ENCODE assay signal across 1 mouse cellular context in the genomic region with DNA sequence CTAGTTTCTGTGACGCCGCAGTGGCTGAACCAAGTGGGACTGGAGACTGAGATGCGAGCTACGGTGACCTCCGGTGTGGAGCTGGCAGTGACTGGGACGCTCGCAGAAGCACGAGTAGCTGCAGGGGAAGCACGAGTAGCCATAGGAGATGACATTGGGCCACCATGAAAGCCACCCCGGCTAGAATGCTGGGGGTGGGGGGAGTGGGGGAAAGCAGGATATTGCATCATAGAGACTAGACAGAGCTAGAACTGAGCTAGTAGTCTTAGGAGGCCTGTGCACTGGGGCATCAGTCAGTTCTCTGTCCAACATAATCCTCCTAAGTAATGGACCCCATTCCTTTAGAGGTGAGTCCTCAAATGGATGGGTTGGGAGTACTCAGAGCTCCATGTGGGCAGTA.
TF ChIP-seq lines count a peak whose summit lies in the region.

No protein-coding gene starts in this region.

TF ChIP-seq in ES-E14, 5 proteins besides CTCF, POLR2A, EP300 and RAD21:
- TF ChIP-seq ZNF384 (IDR thresholded peaks at IDR 0.05; ENCODE audit: low read depth, low read length) (no peak), CHD2 (IDR thresholded peaks at IDR 0.05; ENCODE audit: low read depth, low read length) (no peak), HCFC1 (IDR thresholded peaks at IDR 0.05; ENCODE audit: borderline replicate concordance, insufficient read depth, low read length) (no peak), ZC3H11A (IDR thresholded peaks at IDR 0.05; ENCODE audit: borderline replicate concordance, low read depth, low read length) (no peak), MAFK (IDR thresholded peaks at IDR 0.05; ENCODE audit: insufficient read depth, low read depth, low read length) (no peak)
